Mouse (Mus musculus): ENCODE measurements around the gene Plaur.
"Not testable (repeated sequence)": the region's sequence is repeated elsewhere in the genome, so short reads cannot be mapped to it uniquely, and the experiment has no call there.

The Plaur gene

DNA sequence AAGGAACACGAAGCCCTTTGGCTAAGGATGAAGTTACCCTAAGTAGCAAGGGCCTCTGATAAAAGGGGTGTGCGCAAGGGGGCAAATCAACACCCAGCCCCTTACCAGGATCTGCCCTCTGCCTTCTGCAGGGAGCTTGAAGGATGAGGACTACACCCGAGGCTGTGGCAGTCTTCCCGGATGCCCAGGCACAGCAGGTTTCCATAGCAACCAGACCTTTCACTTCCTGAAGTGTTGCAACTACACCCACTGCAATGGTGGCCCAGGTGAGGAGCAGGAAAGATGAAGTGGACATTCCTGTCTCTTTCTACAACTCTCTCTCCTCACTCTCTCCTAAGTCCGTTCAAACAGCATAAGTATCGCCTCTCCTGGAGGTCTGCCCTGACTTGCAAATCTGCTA lies 10.2 kb downstream of the Plaur start:
- in situ Hi-C loops (cut with MboI; ENCODE audit: low pct_unique_long_range_greater_than_20kb in 1 of 2, low sequenced_read_pairs in 2 of 2, unreplicated experiment in 1 of 2), result loop anchor here in 1 of 2 experiments (5.0 kb wide), 1 partner anchor 35 kb away; no protein-coding TSS in a partner anchor

GRCm38 (mm10) chr7:24472937-24473336 lies 10.7 kb downstream of the Plaur start:
- in situ Hi-C loops (cut with MboI; ENCODE audit: low pct_unique_long_range_greater_than_20kb in 1 of 2, low sequenced_read_pairs in 2 of 2, unreplicated experiment in 1 of 2), result loop anchor here in 1 of 2 experiments (5.0 kb wide), 1 partner anchor 36 kb away; no protein-coding TSS in a partner anchor

DNA sequence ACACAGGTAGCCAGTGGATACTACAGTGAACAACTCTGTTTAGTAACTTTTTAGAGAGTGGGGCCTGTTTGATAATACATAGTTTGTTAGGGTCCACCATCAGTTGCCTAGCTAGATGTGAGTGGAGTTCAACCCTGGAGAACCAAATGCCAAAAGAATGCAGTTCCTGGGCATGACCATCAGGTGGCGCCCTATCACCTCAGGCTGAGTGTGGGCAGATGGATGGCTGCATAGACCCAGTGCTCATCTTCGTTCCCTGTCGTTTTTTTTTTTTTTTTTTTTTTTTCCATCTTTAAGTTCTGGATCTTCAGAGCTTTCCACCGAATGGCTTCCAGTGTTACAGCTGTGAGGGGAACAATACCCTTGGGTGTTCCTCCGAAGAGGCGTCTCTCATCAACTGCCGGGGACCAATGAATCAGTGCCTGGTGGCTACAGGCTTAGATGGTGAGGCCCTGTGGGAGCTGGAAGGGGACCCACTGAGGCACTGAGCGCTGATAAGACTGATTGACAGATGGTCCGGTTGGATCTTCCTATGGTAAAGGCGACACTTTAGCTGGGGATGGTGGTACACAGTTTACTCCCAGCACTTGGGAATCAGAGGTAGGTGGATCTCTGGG lies 11.7 kb downstream of the Plaur start:
- in situ Hi-C loops (cut with MboI; ENCODE audit: low pct_unique_long_range_greater_than_20kb in 1 of 2, low sequenced_read_pairs in 2 of 2, unreplicated experiment in 1 of 2), result loop anchor here in 1 of 2 experiments (5.0 kb wide), 1 partner anchor 37 kb away; no protein-coding TSS in a partner anchor

- in situ Hi-C loops (cut with MboI; ENCODE audit: low pct_unique_long_range_greater_than_20kb in 1 of 2, low sequenced_read_pairs in 2 of 2, unreplicated experiment in 1 of 2), result loop anchor here in 1 of 2 experiments (5.0 kb wide), 2 partner anchors 38 to 57 kb away; partner anchors contain the start of gene Irgq
Measured at GRCm38 (mm10) chr7:24474811-24475506, 12.7 kb downstream of the Plaur start.

DNA sequence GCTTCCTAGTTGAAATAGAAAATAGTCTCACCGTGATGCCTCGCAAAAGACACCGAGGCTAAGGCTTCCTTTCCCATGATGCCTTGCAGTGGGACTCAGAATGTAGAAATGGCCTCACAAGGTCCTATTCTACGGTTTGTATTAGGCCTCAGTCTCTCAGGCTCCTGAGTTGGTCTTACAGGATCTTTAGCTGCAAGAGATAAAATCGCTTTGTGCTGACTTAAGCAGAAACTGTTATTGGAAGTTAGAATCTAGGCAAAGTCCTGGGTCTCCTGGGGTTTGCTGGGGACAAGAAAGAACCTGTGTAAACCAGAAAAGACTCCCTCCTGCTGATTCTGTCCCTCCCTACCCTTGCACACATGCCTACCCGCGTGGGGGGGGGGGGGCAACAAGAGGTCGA lies 14.1 kb downstream of the Plaur start:
- in situ Hi-C loops (cut with MboI; ENCODE audit: low pct_unique_long_range_greater_than_20kb in 1 of 2, low sequenced_read_pairs in 2 of 2, unreplicated experiment in 1 of 2), result loop anchor here in 1 of 2 experiments (5.0 kb wide), 1 partner anchor 56 kb away; the partner anchor contains the start of gene Irgq

GRCm38 (mm10) chr7:24476856-24477255 lies 14.6 kb downstream of the Plaur start:
- in situ Hi-C loops (cut with MboI; ENCODE audit: low pct_unique_long_range_greater_than_20kb in 1 of 2, low sequenced_read_pairs in 2 of 2, unreplicated experiment in 1 of 2), result loop anchor here in 1 of 2 experiments (5.0 kb wide), 1 partner anchor 55 kb away; the partner anchor contains the start of gene Irgq

GRCm38 (mm10) chr7:24478911-24479310 lies 16.6 kb downstream of the Plaur start:
- in situ Hi-C loops (cut with MboI; ENCODE audit: low pct_unique_long_range_greater_than_20kb in 1 of 2, low sequenced_read_pairs in 2 of 2, unreplicated experiment in 1 of 2), result loop anchor here in 1 of 2 experiments (5.0 kb wide), 1 partner anchor 53 kb away; the partner anchor contains the start of gene Irgq

- in situ Hi-C loops (cut with MboI; ENCODE audit: low pct_unique_long_range_greater_than_20kb in 1 of 2, low sequenced_read_pairs in 2 of 2, unreplicated experiment in 1 of 2), result loop anchor here in 1 of 2 experiments (5.0 kb wide), 1 partner anchor 53 kb away; the partner anchor contains the start of gene Irgq
Measured at GRCm38 (mm10) chr7:24479685-24480084, 17.4 kb downstream of the Plaur start.

GRCm38 (mm10) chr7:24480121-24480941 lies 18.0 kb downstream of the Plaur start:
- in situ Hi-C loops (cut with MboI; ENCODE audit: low pct_unique_long_range_greater_than_20kb in 1 of 2, low sequenced_read_pairs in 2 of 2, unreplicated experiment in 1 of 2), result no loop called here

- in situ Hi-C loops (cut with MboI; ENCODE audit: low pct_unique_long_range_greater_than_20kb in 1 of 2, low sequenced_read_pairs in 2 of 2, unreplicated experiment in 1 of 2), result no loop called here
Measured at GRCm38 (mm10) chr7:24480986-24481473, 18.7 kb downstream of the Plaur start.

DNA sequence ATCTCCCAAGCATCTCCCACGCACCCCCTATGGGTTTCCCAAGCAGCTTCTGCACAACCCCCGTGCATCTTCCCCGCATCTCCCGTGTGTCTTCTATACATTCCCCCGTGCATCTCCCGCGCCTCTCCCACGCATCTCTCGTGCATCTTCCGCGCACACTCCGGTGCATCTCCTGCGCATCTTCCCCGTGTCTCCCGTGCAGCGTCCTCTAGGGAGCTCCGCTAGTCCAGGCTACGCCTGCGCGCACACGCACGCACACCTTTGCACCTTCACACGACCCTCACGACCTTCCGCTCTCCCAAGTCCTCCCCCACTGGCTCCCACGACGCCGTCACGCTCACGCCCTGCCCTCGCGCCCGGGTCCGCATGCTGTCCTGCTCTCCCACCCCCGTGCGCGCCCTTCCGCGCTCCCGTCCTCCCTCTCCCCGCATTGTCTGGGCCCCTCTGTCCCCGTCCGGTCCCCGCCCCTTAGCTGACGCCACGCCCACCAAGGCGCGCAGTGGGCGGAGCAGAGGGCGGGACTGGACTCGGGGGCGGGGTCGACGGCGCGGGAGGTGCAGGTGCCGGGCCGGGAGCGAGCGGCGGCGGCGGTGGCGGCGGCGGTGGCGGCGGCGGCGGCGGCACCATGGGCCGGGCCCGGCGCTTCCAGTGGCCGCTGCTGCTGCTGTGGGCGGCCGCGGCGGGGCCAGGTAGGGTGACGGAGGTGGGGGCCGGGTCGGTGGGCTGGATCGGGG lies 19.4 kb downstream of the Plaur start, which contains the start of gene Cadm4:
Gene Cadm4, plus strand, starts transcription at position 550 of the 734 bp plus-strand sequence.
- in situ Hi-C loops (cut with MboI; ENCODE audit: low pct_unique_long_range_greater_than_20kb in 1 of 2, low sequenced_read_pairs in 2 of 2, unreplicated experiment in 1 of 2), result no loop called here

DNA sequence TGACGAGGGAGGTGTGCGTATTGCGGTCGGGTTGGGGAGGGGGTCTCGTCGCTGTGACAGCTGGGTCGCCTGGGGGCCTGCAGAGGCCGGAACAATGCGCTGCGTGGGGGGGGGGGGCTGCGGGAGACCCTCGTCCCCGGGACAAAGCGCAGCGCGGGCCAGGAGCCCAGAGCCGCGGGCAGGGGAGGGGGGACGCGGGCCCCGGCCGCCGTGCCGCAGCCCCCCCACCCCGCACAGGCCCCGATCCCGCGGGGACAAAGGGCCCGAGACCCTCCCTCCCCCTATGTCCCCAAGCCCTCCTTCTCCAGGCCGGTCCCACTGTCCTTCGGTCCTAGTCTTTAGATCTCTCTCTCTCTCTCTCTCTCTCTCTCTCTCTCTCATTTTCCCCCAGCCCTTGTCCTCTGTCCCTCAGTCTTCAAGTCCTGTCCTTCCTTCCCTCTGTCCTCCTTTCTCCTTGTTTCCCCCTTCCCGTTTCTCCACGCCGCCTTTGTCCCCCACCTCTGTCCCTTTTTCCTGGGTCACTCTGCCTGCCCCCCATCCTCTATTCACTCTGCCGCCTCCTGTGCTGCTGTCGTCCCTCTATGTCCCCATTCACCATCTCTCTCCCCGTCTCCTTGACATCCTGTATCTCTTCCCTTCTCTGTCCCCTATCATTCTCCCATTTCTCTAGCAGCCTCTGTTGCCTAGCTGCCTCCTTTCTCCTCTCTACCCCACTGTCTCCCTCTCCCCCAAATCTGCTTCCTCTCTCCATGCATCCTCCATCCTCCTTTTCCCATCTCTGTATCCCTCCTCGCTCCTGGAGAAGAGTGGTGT lies 20.1 kb downstream of the Plaur start:
- in situ Hi-C loops (cut with MboI; ENCODE audit: low pct_unique_long_range_greater_than_20kb in 1 of 2, low sequenced_read_pairs in 2 of 2, unreplicated experiment in 1 of 2), result no loop called here

- in situ Hi-C loops (cut with MboI; ENCODE audit: low pct_unique_long_range_greater_than_20kb in 1 of 2, low sequenced_read_pairs in 2 of 2, unreplicated experiment in 1 of 2), result not testable (repeated sequence)
Measured at GRCm38 (mm10) chr7:24483291-24483690, 21.0 kb downstream of the Plaur start.

DNA sequence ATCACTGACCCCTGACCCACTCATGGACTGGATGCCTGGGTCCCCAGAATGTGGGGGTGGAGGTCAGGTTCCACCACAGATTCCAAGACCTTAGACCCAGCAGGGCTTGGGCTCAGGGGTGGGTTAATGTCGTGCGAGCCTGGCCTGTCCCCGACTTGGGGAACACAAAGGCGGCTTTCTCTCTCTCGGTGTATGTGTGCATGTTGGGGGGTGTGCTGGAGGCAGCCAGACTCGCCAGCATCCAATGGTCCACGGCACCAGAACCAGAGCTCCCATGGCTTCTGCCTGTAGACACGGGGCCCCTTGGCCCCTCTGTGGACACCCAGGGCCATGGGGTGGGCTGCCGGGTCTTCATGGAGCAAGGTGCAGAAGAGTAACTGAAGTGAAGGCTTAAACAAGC lies 23.2 kb downstream of the Plaur start:
- in situ Hi-C loops (cut with MboI; ENCODE audit: low pct_unique_long_range_greater_than_20kb in 1 of 2, low sequenced_read_pairs in 2 of 2, unreplicated experiment in 1 of 2), result no loop called here

DNA sequence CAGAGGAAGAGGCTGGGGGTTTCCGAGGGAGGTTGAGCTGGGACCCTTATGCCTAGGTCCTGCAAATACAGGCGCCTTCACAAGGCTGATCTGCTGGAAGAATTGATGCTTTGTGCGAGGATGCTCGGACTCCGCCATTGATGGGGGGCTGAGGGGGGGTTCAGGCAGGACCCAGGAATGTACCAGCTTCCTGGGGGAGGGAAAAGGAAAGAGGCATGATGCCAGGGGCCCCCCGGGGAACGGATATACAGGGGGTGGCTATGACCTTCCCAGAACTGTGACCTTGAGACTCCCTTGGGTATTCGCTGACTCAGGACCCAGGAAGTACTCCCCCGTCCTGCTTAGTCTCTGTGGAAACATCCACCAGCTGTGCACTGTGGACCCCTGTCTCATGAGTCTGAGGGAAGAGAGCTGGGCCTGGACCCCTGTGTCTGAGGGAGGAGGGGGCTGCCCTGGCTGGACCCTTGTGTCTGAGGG lies 24.4 kb downstream of the Plaur start:
- in situ Hi-C loops (cut with MboI; ENCODE audit: low pct_unique_long_range_greater_than_20kb in 1 of 2, low sequenced_read_pairs in 2 of 2, unreplicated experiment in 1 of 2), result no loop called here

DNA sequence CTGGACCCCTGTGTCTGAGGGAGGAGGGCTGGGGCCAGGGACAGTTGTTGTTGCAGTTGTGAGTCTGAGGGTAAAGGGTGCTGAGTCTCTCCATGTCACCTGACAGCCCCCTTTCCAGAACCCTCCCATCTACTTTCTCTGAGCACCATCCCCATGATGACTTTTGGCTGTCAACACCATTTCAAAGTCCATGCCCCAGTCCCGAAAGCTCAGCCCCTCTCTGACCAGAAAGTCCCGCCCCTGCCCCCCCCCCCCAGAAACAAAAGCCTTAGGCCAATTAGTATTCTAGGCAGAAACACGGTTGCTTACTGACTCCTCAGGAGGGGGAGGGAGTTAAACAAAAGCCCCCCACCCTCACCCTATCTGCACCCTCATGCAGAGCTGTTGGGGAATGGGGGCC lies 25.1 kb downstream of the Plaur start:
- in situ Hi-C loops (cut with MboI; ENCODE audit: low pct_unique_long_range_greater_than_20kb in 1 of 2, low sequenced_read_pairs in 2 of 2, unreplicated experiment in 1 of 2), result no loop called here

- in situ Hi-C loops (cut with MboI; ENCODE audit: low pct_unique_long_range_greater_than_20kb in 1 of 2, low sequenced_read_pairs in 2 of 2, unreplicated experiment in 1 of 2), result no loop called here
Measured at GRCm38 (mm10) chr7:24488303-24488702, 26.0 kb downstream of the Plaur start.

Measured in mouse embryonic stem cell (cell line).